Mouse (Mus musculus) adrenal gland, adult 8-10 months (tissue): ENCODE measurements at regions not wholly inside any gene's neighbourhood (a gene's known extent, or its start where the extent isn't known, plus 50 kb on each side); places are given as distances from the start of the nearest gene placed in this dataset.

Experiments
- DNase-seq: peaks from one replicate; pipeline ENCODE4 v3.0.0; 2022

- peak; percentile 56 for DNase-seq
Observed at GRCm38 (mm10) chr5:118880546-118880945, 320.1 kb downstream of the Med13l start.

GRCm38 (mm10) chr5:118881886-118882285, 321.4 kb downstream of the Med13l start:
- DNase-seq = no peak

DNA sequence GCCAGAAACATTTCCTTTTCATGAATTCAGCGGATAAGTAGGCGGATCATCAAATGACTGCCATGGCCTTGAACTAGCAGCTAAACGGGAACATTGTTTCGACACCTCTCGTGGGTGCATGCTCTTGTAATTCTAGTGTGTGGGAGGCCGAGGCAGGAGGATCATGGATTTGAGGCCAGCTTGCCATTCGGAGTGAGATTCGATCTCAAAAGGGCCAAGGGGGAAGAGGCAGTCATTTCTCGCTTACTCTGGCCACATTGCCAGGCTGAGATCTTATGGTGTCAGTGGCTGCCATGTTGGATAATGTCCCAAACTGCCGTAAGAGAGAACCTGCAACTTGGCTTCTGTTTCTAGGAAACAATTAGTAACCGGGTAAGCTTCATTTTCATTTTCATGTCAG, 327.7 kb downstream of the Med13l start:
- DNase-seq = no peak

GRCm38 (mm10) chr5:118891131-118891530, 330.7 kb downstream of the Med13l start:
- DNase-seq = no peak

DNA sequence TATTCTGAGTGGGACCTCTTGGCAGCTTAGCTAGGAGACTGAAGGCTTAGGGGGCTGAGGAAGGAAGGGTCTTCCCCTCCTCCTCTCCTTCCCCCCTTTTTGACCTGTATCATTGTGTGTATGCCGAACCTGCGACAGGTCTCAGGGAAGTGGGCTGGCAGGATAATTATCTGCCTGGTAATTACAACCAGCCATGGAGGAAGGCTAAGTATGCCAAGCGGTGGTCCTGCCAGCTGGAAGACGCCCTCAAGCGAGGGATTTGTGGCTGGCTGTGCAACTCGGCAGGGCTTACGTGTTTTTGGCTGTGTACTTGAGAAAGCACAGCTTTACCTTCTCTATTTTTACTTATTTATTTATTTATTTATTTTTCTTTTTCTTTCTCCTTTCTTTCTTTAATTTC, 347.7 kb downstream of the Med13l start:
- no peak for DNase-seq

DNA sequence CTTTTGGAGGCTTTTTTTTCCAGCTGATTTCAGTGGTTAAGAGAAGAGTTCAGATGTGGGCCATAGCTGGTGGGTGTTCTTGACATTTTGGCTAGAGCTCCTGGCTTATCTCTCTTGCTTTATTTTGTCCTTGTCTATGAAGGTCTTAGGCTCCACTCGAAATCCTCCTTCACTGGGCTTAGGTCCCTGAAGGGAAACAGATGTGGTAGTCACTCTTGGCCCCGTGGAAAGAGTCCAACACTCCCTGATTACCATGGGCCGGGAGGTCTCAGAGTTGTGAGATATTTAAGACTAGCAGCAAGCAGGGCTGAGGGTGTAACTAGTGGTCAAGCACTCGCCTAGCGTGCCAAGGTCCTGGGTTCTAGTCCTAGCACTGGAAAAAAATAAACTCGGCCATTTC, 349.3 kb downstream of the Med13l start:
- DNase-seq = peak; percentile 46

- no peak for DNase-seq
Observed at GRCm38 (mm10) chr5:118914191-118914750, 353.8 kb downstream of the Med13l start.

- no peak for DNase-seq
Observed at GRCm38 (mm10) chr5:118923357-118923756, 362.9 kb downstream of the Med13l start.

DNA sequence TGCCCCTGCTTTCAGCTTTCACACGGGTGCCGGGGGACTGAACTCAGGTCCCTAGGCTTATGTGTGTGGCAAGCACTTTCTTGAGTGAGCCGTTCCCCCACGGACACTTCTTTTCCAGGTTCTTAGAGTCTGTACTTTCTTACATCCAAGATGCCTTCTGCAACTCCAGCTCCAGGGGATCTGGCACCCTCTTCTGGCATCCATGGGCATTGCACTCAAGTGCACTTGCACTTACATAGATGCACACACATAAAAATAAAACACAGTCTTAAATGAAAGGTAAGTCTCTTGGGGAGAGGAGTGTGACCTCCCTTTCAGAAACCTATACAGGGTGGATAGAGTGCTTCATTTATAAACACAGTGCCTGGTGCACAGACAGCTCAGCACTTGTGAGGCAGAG, 368.6 kb downstream of the Med13l start:
- no peak for DNase-seq

DNA sequence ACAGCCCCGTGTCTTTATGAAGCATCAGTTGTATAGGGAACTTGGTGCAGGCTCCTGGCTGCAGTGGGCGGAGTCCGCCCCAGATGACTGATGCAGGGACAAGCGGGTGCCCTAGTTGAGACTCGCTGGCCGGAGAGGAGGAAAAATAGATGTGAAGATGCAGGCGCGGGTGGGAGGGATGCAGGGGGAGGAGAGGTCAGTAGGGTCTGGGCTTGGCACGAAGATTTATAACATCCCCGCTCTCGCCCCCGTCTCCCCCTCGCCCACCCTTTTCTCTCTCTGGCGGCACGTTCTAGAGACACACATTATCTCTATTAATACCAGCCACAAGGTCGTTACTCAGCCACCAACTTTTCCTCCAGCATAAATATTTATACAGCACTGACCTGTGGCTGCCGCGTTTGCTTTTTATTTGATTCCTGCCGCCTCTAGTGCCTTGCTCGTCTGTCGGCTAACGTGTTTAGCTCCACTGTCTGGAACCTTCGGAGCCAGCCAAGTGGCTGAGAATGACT, 369.6 kb downstream of the Med13l start:
- DNase-seq = no peak

- no peak for DNase-seq
Observed at GRCm38 (mm10) chr5:118939336-118940039, 379.0 kb downstream of the Med13l start.

DNA sequence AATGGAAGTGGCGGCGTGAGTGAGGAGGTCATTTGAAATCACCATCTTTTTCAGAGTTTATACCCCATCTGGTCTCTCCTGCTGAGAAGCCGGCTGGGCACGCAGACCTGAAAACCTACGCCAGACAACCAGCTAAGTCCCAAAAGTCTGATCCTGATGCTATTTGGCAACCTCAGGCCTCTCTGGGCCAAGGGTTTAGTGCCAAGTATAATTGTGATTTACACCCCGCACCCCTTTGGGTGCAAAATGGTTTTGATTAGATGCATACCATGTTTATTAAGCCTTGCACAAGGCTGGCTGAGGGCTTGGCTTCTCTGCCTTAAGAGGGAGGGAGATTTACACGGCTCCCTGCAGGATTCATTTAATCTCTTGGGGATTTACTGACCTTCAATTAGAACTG, 383.8 kb downstream of the Med13l start:
- DNase-seq = no peak

GRCm38 (mm10) chr5:118946090-118946489, 385.6 kb downstream of the Med13l start:
- no peak for DNase-seq

DNA sequence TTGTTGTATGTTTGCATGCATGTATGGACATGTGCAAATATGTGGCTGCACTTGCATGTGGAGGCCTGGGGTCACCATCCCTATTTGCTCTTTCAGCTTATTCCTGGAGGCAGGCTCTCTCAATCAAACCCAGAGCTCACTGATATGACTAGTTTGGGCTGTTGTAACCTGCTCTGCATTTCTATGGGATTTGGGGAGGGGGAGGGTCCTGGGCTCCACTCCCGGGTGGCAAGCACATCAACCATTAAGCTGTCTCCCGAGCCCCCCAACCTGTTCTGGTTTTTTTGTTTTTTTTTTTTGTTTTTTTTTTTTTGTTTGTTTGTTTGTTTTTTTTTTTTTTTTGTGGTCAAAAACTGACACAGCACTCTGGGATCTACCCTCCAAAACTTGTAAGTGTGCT, 386.5 kb downstream of the Med13l start:
- no peak for DNase-seq

DNA sequence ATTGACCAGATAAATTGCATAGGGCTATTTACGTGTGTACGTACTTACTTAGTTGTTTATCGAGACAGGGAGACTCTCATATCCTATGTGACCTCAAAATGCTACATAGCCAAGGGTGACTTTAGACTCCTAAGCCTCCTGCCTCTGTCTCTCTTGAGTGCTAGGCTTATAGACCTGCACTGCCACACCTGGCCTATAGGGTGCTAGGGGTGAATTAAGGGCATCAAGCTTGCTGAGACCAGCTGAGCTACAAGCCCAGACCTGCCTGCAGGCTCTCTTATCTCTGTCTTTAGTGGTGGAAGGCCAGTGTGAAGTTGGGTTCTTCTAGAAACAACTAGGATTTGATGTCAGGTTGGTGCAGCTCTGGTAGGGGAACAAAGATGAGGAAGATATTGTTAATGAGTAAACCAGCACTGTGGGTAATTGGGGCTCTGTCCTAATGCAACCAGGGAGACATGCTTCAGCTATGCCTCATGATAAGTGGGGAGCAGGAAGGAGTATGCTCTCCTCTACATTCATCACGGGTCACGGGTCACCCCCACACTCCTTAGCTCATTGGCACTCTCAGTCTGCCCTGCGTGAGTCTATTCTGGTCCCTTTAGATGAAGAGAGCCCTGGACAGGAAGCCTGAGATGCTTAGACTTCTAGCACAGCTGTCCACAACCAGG, 387.8 kb downstream of the Med13l start:
- DNase-seq = no peak

GRCm38 (mm10) chr5:118951067-118951466, 390.6 kb downstream of the Med13l start:
- DNase-seq = peak; percentile 65

DNA sequence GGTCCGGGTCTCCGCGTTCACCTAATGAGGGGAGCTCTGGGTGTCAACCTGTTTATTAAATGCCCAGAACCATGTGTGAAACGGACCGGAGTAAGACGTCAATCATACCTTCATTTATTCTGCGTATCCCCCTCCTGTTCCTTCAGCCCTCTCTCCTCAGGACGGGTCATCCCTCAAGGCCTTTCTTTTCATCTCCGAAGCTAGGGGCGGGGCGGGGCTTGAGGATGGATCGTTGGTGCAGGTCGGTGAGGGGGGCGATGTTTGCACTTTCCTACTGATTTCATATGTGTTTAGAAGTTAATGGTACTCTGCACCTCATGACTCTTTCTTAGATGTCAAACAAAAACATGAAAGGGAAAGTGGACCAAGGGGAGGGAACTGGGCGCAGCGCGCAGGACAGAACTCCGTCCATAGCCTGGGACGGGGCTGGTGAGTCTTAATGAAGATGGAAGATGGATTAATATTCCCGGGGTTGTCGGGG, 400.1 kb downstream of the Med13l start:
- DNase-seq = peak; percentile 33

DNA sequence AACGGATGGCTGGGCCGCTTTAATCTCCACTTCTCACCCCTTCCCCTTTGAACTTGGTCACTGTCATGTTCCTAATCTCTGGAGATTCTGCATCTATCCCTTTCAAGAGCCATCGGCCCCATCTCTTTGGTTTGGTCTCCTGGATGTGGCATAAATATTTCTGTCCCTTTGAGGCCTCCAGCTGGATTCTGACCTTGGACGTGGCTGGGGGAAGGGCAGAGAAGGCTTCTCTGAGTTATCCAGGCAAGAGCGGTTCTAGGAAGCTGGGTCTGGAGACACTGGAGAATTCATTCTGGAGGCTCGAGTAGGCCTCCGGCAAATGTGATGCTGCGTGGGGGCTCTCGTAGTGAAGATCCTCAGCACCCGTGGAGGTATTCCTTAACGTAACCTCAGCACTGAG, 400.6 kb downstream of the Med13l start:
- DNase-seq = peak; percentile 57

- no peak for DNase-seq
Observed at GRCm38 (mm10) chr5:118962152-118962551, 401.7 kb downstream of the Med13l start.

GRCm38 (mm10) chr5:118963001-118963400, 402.5 kb downstream of the Med13l start:
- no peak for DNase-seq

- no peak for DNase-seq
Observed at GRCm38 (mm10) chr5:118966901-118967300, 406.4 kb downstream of the Med13l start.

GRCm38 (mm10) chr5:118967718-118968117, 407.2 kb downstream of the Med13l start:
- DNase-seq = no peak

GRCm38 (mm10) chr5:118975147-118975546, 414.7 kb downstream of the Med13l start:
- no peak for DNase-seq
